Mouse (Mus musculus): ENCODE results near the gene Fam180a.

The Fam180a gene

GRCm38 (mm10) chr6:35265580-35266278 lies 60.2 kb downstream of the Fam180a start:
- DNase-seq (ENCODE audit: low read depth, low spot score): no peak
